Mouse (Mus musculus) layer of hippocampus, postnatal 25 days (tissue): ENCODE measurements at regions not wholly inside any gene's neighbourhood (a gene's known extent, or its start where the extent isn't known, plus 50 kb on each side); places are given as distances from the start of the nearest gene placed in this dataset.

Experiments used
- DNase-seq, 2 experiments: peaks; one replicate each; pipeline ENCODE4 v3.0.0; 2022; ENCODE audit warnings: mixed read lengths in 2 of 2, low spot score in 1 of 2; ENCODE audit errors: extremely low spot score in 1 of 2

DNA sequence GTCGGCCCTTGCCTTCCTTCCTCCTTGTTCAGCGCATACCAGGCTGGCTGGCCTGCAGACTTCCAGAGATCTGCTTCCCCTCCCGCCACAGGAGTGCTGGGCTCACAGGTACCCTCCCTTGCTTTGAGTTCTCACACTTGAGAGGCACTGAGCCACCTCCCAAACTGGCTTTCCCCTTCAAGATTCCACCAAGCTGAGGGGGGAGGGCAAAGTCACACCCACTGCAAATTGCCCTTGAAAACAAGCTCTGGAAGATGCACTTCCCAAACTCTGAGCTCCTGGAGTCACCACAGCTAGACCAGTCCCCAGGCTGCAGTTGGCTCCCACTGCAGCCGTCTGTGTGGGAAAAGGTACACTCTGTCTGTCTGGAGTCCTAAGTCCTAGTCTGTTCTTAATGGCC, 142.1 kb upstream of the Slc22a12 start:
- no peak for DNase-seq

GRCm38 (mm10) chr19:6679392-6680307, 136.8 kb upstream of the Slc22a12 start:
- no peak for DNase-seq

DNA sequence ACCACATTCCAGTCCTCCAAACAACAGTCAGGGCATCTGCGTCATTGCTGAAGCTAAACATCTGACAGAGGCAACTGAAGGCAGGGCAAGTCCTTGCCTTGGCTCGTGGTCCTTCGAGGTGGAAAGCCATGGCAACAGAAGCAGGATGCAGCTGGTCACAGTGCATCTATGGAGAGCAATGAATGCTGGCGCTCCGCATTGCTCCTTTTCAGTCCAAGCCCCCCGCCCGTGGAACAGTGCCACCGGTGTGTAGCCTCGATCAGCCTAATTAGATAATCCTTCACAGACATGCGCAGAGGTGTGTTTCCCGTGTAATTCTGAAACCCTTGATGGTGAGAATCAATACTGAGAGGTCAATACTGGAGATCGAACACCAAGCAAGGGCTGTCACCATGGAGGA, 134.7 kb upstream of the Slc22a12 start:
- DNase-seq = no peak

DNA sequence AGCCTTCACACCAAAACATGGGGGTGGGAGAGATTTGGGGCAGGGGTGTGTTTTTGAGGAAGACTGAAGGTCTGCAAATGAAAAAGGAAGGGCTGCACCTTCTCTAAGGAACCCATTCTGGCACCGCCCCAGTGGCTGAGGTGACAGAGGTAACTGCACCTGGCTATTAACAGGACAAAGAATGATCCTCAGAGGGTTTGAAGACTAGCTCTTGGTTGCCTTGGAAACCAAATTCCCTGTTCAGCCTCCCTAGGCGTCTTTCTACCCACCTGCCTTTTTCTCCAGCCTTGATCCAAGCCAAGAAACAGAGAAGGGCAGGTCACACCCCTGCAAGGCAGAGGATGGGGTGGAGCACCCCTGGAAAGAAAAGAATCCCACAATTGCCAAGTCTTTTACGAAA, 132.8 kb upstream of the Slc22a12 start:
- no peak for DNase-seq

- peak; percentile 55 to 58 for DNase-seq
Observed at GRCm38 (mm10) chr19:6671696-6672095, 128.9 kb upstream of the Slc22a12 start.

GRCm38 (mm10) chr19:6669881-6670280, 127.0 kb upstream of the Slc22a12 start:
- DNase-seq = no peak

DNA sequence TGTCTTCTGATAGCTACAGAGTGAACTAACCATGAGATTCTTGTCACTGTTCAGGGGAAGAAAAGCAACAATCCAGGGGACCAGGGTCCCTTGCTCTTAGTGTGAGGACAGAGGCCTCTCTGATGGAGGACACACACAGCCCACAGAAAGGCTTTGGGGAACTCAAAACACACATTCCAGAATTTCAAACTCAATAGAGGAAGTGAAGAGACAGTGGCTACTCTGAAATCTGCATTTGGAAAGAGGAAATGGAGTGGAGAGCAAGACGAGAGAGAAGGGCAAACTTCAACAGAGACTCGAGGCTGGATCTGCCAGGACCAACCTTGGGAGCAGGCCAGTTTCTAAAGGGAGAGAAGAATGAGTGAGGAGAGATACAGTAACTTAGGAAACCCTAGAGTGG, 125.7 kb upstream of the Slc22a12 start:
- no peak for DNase-seq

DNA sequence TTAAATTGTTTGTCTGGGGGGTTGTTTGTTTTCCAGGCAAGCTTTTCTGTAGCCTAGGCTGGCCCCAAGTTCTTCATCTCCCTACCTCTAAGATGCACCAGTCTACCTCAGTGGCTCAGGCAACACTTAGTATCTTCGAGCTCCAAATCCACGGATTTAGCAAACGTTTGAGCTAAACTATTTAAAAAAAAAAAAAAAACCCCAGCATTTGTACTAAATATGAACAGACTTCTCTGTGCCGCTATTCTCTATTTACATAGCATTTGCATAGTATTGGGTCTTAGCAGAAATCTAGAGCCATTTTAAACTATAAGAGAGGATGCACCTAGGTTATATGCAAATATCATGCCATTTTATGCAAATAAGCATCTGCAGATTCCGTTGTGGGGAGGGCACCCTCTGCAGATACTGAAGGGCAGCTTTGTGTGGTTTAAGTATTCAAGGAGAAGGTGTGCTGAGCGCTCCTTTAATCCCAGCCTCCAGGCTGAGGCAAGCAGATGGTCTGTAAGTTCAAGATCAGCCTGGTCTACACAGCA, 123.4 kb upstream of the Slc22a12 start:
- no peak for DNase-seq

DNA sequence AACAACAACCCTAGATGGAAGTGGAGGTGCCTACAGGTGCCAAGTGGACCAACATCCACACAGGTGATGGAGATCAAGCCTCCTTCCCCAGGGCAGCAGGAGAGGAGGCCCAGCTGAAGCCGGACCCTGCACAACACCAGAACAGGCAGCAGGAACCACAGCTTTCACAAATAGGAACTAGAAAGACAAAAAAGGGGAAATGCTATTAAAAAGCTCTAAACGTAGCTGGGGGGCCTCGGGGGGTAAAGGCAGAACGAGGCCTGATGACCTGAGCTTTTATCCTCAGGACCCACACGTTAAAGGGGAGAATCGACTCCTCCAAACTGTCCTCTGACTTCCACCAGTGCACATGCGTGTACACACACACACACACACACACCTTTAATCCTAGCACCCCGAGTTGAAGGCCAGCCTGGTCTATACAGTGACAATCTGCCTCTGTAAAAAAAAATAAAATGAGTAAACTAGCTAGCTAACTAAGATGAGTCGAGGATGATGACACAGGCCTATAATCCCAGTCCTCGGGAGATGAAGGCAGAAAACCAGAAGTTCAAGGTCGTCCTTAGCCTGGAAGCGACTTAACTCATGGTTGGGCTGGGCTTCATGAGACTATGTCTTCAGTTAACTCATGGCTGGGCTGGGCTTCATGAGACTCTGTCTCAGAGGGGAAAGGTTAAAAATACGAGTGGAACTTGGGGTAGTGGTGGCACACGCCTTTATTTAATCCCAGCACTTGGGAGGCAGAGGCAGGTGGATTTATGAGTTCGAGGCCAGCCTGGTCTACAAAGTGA, 122.6 kb upstream of the Slc22a12 start:
- DNase-seq = no peak

DNA sequence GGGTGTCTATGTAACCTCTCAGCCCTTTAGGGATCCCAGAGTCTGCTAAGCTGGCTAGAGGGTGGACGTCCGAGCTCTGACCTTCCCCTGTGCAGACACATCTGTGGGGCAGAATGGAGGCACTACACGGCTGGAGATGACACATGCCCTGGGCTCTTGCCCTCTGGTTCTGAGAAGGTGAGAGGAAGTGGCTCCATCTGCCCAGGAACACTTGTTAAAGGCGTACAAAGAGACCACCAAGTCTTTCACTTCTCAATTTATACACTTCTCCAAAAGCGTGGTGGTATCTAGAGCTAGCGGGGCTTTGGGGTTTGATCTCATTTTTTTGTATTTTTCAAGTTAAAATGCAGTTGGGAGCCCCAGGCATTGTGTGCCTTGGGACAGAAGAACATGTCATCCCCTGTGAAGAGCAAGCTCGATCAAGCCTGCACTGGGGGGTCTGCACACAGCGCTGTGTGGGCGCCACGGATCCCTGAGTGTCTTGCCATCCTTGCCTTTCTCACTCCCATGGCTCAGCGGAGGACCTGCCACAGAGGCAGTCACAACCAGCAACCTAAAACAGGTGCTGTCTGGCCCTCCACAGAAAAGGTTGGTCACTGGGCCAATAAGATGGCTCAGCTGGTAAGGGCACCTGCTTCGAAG, 121.6 kb upstream of the Slc22a12 start:
- no peak for DNase-seq

DNA sequence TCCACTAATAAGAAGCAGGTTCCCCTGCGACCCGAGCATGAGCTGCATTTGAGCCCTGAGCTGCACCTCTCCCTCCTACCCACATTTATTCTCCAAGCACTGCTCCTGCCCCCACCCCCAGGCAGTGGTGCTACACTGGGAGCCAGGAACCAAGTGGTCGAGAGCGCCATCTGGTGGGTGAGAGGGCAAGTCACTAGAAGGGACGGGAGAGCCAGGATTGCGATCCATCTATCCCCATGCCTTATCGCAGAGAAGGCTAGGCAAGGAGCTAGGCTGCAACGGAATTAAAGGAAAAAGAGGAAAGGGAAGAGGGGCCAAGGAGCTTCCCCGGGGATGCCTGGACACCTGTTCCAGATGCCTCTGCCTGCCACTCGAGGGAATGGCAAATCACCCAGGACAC, 120.6 kb upstream of the Slc22a12 start:
- peak; percentile 80 to 98 for DNase-seq

DNA sequence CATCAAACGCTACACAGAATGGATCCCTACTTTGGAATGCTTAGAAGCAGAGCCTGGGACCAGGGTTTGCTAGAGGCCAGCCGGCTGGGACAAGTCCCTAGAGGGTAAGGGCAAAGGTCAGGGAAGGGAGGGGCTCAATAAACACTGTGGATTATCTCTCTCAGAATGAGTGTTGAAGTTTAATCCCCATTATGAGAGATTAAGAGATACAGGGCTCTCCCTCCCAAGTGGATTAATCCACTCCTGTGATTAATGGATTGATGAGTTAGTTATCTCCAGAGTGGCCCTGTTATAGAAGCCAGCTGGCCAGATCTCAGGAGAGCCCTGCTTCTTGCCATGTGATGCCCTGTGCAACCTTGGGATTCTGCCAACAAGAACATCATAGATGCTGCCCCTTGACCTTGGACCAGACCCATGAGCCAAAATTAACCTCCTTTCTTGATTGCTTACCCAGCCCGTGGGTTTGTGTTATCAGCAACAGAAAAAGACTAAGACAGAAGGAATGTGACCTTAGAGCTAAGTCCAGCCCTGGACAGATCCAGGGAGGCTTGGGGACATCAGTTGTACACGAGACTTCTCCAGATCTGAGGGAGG, 119.6 kb upstream of the Slc22a12 start:
- DNase-seq = no peak

DNA sequence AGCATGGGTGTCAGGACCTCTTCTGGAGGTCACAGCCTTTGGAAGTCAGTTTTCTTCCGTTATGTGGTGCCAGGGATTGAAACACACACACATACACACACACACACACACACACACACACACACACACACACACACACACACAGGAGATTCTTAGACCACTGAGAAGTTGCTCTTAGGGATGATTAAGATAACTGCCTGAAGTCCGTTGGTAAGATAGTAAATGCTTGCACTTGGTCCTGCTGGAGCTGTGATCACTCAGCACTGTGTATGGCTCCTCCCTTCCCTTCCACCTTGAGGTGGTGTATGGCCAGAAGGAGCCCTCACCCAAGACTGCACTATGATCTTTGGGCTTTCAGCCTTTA, 118.7 kb upstream of the Slc22a12 start:
- no peak for DNase-seq

DNA sequence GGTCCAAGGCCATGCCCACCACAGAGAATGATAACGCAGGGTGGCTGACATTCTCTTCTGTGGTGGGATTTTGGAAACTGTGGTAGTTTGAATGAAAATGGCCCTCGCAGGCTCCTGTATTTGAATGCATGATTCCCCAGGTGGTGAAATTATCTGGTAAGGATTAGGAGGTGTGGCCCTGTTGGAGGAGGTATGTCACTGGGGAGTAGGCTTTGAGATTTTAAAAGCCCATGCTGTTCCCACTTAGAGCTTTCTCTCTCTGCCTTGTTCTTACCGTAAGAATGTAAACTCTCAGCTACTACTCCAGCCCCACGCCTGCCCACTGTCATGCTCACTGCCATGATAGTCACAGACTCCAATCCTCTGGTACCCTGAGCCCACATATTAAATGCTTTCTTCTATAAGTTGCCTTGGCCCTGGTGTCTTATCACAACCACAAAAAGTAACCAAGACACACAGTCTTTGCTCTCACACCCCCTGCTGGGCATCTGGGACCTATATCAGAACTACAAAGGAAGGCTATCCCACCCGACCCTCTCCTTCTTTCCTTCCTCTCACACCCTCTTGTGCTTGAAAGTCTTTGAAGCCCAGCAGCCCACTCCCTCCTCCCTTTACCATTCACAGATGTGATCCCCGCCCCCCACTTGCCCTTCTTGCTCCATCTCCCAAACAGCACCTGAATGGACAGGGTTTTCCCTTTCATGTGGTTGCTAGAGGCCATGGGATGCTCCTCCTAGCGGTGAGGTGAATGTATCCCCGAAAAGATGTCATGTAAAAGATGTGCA, 118.1 kb upstream of the Slc22a12 start:
- DNase-seq = no peak

DNA sequence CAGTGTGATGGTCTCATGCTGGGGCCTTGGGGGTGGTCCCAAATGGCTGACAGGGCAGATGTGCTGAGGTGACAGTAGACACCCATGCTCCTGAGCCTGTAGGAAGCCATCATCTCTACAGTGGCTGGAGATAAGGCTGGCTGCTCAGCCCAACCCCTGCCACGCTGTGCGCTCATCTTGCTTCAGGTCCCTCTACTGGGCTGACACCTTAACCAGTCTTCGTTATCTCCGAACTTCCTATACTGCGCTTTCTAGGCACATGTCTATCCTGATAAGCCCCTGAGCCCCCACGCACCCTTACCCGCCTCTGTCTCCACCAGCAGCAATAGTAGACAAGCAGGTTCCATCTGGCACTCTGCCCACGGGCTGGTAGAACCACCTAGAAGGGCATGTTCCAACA, 117.3 kb upstream of the Slc22a12 start:
- DNase-seq = no peak

- DNase-seq = no peak
Observed at GRCm38 (mm10) chr19:6654550-6654949, 111.7 kb upstream of the Slc22a12 start.

- DNase-seq = no peak
Observed at GRCm38 (mm10) chr19:6652775-6653174, 109.9 kb upstream of the Slc22a12 start.

GRCm38 (mm10) chr19:6651192-6651591, 108.4 kb upstream of the Slc22a12 start:
- no peak for DNase-seq

DNA sequence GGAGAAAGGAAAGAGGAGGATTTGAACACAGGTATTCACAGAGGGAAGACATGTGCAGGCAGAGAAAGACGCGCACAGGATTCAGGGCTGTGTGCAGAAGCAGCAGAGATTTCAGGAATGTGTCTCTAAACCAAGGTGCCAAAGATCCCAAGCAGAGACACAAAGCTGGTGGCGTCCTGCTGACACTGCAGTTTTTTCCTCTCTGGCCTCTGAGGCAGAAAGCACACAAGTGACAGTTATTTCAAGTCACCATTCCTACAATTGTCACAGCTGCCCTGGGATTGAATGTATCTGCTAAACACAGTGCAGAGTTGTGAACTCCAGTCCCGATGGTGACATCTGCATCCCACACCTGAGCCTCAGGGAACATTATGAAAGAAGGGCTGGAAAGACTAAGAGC, 107.1 kb upstream of the Slc22a12 start:
- DNase-seq = no peak

DNA sequence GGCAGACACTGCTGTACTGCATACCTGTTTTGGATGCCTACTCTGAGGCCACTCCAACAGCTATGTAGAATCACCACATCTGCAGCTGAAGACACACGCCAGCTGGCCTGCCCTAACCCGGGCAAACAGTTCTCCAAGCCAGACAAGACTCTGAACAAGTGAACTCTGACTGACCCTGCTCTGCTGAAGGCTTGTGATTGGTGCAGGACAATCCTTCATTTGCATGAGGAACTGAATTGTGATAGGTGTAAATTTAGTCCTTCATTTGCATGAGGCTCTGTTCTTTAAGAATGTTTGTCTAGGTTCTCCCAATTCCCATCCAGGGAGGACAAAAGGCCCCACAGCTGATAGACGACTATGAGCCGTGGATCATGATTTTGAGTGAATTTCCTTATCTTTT, 104.9 kb upstream of the Slc22a12 start:
- DNase-seq = no peak
